Mouse (Mus musculus): ENCODE measurements around the gene Ptpre.
"Not testable (repeated sequence)": the region's sequence is repeated elsewhere in the genome, so short reads cannot be mapped to it uniquely, and the experiment has no call there.

Ptpre gene

GRCm38 (mm10) chr7:135653601-135654000 is 116.3 kb downstream of the Ptpre start:
- in situ Hi-C loops (cut with MboI; ENCODE audit: low pct_unique_long_range_greater_than_20kb in 1 of 2, low sequenced_read_pairs in 2 of 2, unreplicated experiment in 1 of 2), result no loop called here

DNA sequence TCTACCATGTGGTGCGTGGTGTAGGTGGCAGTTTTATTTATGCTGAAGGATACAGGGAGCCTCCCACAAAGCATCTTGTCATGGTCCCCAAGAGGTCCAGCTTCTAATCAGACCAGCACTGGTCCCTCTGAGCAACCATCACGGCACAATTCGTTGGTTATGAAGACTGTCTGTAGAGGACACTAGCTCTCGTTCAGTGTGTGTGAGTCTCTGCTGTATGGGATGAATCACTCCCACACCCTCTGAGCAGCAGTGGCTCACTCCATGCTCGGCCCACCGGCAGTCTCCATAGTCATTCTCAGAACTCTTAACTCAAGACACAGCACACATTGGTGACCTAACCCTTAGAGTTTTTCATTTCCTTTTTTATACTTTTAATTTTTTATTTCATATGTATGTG is 117.0 kb downstream of the Ptpre start:
- in situ Hi-C loops (cut with MboI; ENCODE audit: low pct_unique_long_range_greater_than_20kb in 1 of 2, low sequenced_read_pairs in 2 of 2, unreplicated experiment in 1 of 2), result no loop called here

- in situ Hi-C loops (cut with MboI; ENCODE audit: low pct_unique_long_range_greater_than_20kb in 1 of 2, low sequenced_read_pairs in 2 of 2, unreplicated experiment in 1 of 2), result no loop called here
These were observed 117.8 kb downstream of the Ptpre start for GRCm38 (mm10) chr7:135655113-135655512.

DNA sequence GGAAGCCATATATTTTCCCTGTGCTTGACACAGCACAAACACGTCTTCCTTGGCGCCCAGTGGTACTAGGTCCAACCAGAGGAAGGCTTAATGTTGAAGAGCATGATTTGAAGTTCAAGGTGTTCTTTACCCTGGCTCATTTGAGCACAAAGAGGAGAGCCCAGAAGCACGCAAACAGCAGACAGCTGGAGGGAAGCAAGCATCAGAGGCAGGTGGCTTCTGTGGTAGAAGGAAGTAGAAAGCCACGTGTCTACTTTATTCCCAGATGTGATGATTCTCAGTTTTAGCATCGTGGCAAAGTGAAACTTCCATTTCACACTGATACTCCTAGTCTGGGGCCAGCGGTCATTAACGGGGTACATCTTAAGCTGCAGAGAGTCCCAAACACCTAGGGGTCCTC is 120.9 kb downstream of the Ptpre start:
- in situ Hi-C loops (cut with MboI; ENCODE audit: low pct_unique_long_range_greater_than_20kb in 1 of 2, low sequenced_read_pairs in 2 of 2, unreplicated experiment in 1 of 2), result no loop called here

- in situ Hi-C loops (cut with MboI; ENCODE audit: low pct_unique_long_range_greater_than_20kb in 1 of 2, low sequenced_read_pairs in 2 of 2, unreplicated experiment in 1 of 2), result no loop called here
These were observed 122.1 kb downstream of the Ptpre start for GRCm38 (mm10) chr7:135659314-135659935.

DNA sequence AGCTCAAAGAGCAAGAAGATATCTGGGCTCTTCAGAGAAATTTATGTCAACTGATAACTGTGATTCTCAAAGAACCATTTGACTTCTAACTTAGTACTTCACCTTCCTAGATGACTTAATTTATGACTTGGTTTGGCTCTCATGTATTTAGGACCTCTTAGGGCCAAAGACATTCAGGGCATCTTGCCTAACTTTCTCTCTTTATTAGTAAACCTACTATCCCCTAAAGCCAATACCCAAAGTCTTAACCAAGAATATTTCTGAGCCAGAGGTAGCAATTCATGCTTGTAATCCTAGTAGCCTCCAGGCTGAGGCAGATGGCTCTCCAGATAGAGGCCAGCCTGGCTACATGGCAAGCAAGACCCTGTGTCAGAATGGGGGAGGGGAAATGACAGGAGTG is 123.0 kb downstream of the Ptpre start:
- in situ Hi-C loops (cut with MboI; ENCODE audit: low pct_unique_long_range_greater_than_20kb in 1 of 2, low sequenced_read_pairs in 2 of 2, unreplicated experiment in 1 of 2), result no loop called here

DNA sequence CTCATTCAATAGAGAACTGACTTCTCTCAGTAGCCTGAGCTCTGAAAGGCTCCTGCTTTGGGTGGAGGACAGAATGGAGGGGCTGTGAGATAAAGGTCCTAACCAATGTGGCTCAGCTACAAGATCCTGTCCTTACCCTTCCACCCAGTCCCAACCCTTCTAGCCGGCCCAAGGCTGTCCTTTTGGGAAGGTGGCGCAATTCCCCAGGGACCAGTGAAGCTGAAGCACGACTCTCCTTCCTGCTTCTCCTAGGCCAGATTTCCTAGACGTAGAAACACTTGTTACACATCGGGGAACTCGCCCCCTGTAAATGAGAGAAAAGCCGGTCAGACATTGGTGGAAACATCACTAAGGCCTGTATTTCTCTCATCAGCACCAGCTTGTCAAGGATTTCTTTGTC is 126.9 kb downstream of the Ptpre start:
- in situ Hi-C loops (cut with MboI; ENCODE audit: low pct_unique_long_range_greater_than_20kb in 1 of 2, low sequenced_read_pairs in 2 of 2, unreplicated experiment in 1 of 2), result no loop called here

DNA sequence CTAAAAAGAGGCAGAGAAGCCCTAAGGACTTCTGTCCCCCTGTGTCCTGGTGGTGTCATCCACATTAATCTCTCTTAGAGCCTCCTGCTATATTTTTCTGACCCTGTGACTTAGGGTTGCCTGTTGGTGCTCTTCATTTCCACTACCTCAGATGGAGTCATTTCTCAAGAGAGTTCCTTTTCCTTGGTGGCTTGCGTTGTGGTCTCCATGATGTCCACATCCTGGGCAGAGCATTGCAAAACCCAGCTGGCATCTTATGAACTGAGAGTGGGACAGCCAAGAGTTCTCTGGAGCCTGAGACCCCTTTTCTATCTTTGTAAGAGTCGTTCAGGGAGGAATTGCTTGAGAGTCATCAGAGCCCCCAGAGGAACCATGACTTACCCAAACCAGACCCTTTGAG is 129.0 kb downstream of the Ptpre start:
- in situ Hi-C loops (cut with MboI; ENCODE audit: low pct_unique_long_range_greater_than_20kb in 1 of 2, low sequenced_read_pairs in 2 of 2, unreplicated experiment in 1 of 2), result no loop called here

GRCm38 (mm10) chr7:135668852-135669739 is 131.8 kb downstream of the Ptpre start:
- in situ Hi-C loops (cut with MboI; ENCODE audit: low pct_unique_long_range_greater_than_20kb in 1 of 2, low sequenced_read_pairs in 2 of 2, unreplicated experiment in 1 of 2), result no loop called here

DNA sequence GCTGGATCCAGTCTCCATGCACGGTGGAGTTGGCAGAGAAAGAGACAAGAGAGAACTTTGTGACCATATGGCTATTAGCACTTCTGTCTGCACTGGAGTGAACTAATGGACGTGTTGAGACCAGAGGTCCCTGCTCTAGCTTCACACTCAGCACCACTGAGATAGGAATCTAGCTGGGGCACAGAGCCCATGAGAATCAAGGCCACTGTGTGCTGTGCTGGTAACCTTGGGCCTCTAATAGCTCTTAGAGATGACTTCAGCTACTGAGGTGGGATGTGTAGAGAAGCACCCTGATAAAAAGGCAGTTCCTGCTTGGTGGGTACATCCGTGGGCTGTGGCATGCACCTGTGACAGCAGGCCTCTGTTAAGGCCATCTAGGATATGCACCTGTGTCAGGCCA is 136.3 kb downstream of the Ptpre start:
- in situ Hi-C loops (cut with MboI; ENCODE audit: low pct_unique_long_range_greater_than_20kb in 1 of 2, low sequenced_read_pairs in 2 of 2, unreplicated experiment in 1 of 2), result no loop called here

DNA sequence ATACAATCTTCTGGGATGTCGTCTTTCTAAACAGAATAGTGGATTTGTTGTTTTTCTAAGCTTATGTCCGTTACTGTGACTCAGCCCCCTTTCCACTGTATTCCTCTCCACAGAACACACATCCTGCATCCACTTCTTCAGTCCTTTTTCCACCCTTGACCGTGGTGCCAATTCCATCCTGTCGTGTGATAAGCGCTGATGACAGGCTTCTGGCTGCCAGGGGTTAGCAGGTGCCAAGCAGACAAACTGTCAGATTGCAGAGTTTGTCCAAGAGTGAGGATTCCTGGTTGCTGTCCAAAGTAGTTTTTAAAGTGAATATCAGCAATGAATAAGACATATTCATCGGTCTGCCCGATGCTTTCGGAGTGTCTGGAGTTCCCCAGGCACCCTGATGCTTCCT is 139.4 kb downstream of the Ptpre start:
- in situ Hi-C loops (cut with MboI; ENCODE audit: low pct_unique_long_range_greater_than_20kb in 1 of 2, low sequenced_read_pairs in 2 of 2, unreplicated experiment in 1 of 2), result no loop called here

DNA sequence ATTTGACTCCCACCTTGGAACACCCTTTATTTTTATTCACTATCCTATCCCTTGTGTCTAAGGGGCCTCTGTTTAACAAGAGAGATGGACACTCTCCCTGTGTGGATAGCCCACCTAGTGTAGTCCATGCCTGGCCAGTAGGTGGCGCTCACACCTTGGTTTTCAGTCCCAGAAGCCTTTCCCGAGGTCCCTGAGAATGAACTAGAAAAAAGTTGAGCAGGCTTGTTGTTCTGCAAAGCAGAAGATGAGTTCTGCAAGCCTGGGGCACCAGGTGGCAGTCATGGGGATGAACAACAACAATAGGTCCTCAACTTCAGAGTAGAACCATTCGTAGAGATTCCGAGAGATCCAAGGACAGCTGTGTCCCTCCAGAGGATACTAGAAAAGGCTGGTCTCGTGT is 143.1 kb downstream of the Ptpre start:
- in situ Hi-C loops (cut with MboI; ENCODE audit: low pct_unique_long_range_greater_than_20kb in 1 of 2, low sequenced_read_pairs in 2 of 2, unreplicated experiment in 1 of 2), result no loop called here

- in situ Hi-C loops (cut with MboI; ENCODE audit: low pct_unique_long_range_greater_than_20kb in 1 of 2, low sequenced_read_pairs in 2 of 2, unreplicated experiment in 1 of 2), result not testable (repeated sequence)
These were observed 146.8 kb downstream of the Ptpre start for GRCm38 (mm10) chr7:135684098-135684497.

GRCm38 (mm10) chr7:135684938-135685337 is 147.7 kb downstream of the Ptpre start:
- in situ Hi-C loops (cut with MboI; ENCODE audit: low pct_unique_long_range_greater_than_20kb in 1 of 2, low sequenced_read_pairs in 2 of 2, unreplicated experiment in 1 of 2), result no loop called here

- in situ Hi-C loops (cut with MboI; ENCODE audit: low pct_unique_long_range_greater_than_20kb in 1 of 2, low sequenced_read_pairs in 2 of 2, unreplicated experiment in 1 of 2), result no loop called here
These were observed 152.1 kb downstream of the Ptpre start for GRCm38 (mm10) chr7:135689396-135689795.

- in situ Hi-C loops (cut with MboI; ENCODE audit: low pct_unique_long_range_greater_than_20kb in 1 of 2, low sequenced_read_pairs in 2 of 2, unreplicated experiment in 1 of 2), result no loop called here
These were observed 154.7 kb downstream of the Ptpre start for GRCm38 (mm10) chr7:135691941-135692340.

- in situ Hi-C loops (cut with MboI; ENCODE audit: low pct_unique_long_range_greater_than_20kb in 1 of 2, low sequenced_read_pairs in 2 of 2, unreplicated experiment in 1 of 2), result no loop called here
These were observed 156.8 kb downstream of the Ptpre start for GRCm38 (mm10) chr7:135694130-135694529.

DNA sequence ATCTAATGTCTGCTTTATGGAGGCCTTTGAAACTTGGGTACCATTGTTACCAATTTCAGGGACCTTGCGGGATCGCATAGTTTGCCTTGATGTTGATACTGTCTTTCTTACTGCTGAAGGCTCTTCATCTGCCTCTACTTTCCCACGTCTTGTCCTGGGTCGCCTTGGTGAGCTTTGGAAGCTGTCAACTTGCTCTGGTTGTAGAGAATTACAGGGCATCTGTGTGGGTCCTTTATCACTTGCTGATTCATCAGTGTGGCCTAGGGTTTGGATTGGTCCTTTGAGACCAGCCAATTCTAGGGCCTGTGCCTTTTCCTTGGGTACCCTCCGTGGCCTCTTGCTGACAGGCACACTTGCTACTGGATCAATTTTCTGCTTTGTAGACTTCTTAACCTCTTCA is 157.5 kb downstream of the Ptpre start:
- in situ Hi-C loops (cut with MboI; ENCODE audit: low pct_unique_long_range_greater_than_20kb in 1 of 2, low sequenced_read_pairs in 2 of 2, unreplicated experiment in 1 of 2), result no loop called here

GRCm38 (mm10) chr7:135696127-135696526 is 158.8 kb downstream of the Ptpre start:
- in situ Hi-C loops (cut with MboI; ENCODE audit: low pct_unique_long_range_greater_than_20kb in 1 of 2, low sequenced_read_pairs in 2 of 2, unreplicated experiment in 1 of 2), result no loop called here
